Mouse (Mus musculus) kidney, adult 2 months (tissue): Measurements from ENCODE around the gene Vwce.

Experiments
- CTCF ChIP-seq: fragments of 200-500 bp; conservative IDR thresholded peaks from 2 replicates; pipeline ENCODE4 v1.5.1; 2011; ENCODE audit warnings: low read depth, mild to moderate bottlenecking, control low read depth, low read length, moderate library complexity, mixed read lengths; ENCODE audit not compliant: insufficient read depth, insufficient read length
- POLR2A ChIP-seq: fragments of 200-500 bp; IDR thresholded peaks from one replicate; pipeline ENCODE4 v1.6.1; 2011; ENCODE audit warnings: low read depth, low read length, control low read depth

GRCm38 (mm10) chr19:10715476-10715875 lies 81.5 kb downstream of the Vwce start:
- no peak for TF ChIP-seq CTCF
- TF ChIP-seq POLR2A: no peak
